Mouse (Mus musculus) ZHBTc4 (cell line): ENCODE data around the gene Ciz1.

ENCODE experiments used
- DNase-seq: peaks from one replicate; pipeline ENCODE4 v3.0.0-alpha.2; 2011; ENCODE audit warnings: low read depth, low spot score

Gene Ciz1

DNA sequence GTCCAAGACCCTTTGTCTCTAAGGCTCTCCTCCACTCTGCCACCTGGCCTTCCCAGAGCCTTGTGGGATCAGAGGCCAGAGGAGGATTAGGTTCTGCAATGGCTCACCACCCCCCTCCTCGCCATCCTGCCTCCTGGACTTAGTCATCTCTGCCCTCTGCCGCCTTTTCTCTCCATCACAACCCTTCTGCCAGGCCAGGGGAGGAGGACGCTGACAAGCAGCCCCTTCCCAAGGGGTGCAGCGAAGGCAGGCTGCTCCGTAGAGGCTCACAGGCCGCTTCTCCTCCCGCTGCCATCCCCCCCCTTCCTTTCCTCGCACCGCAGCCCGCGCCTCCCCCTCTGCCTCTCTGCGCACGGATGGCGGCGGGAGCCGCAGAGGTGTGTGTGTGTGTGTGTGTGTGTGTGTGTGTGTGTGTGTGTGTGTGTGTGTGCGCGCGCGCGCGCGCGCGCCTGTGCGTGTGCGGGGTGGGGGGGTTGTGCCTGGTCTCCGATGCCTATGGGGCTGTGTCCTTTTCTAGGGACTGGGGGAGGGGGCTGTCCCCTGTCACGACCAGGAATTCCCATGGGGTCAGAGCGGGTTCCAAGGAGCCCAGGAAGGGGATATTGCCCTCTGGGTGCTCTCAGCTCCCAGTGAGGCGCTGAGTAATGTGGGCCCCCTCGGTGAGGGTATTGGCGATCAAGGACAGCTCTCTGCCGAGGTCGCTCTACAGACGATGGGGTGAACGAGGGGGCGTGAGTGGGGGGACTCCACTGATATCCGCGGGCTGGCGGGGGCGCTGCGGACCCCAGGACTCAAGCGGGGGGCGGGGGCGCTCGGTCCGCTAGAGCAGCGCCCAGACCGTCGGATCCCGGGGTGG, at the start of gene Ciz1:
TSS of gene Ciz1 (plus strand) at position 177 of the 856 bp plus-strand sequence.
- peak; percentile 32 for DNase-seq

- peak; percentile 28 for DNase-seq
Measured at GRCm38 (mm10) chr2:32302952-32303351, 49.2 kb upstream of the Ciz1 start.

- DNase-seq, result peak; percentile 78
Measured at GRCm38 (mm10) chr2:32304145-32304832, 47.8 kb upstream of the Ciz1 start.

- no peak for DNase-seq
Measured at GRCm38 (mm10) chr2:32305668-32306067, 46.5 kb upstream of the Ciz1 start.

DNA sequence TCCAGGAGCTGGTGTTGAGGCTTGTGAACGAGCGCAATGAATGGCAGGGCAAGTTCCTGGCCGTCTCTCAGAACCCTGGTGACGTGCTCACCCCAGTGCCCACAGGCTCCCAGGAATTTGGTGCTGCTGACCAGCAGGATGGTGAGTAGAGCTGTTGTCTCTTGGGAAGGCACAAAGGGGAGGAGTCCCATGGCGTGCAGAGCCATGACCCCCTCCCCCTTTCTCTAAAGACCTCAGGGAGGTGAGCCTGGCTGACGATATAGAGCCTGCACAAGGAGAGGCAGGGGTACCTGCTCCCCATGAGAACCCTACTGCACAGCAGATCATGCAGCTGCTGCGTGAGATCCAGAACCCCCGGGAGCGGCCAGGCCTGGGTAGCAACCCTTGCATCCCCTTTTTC, 46.0 kb upstream of the Ciz1 start:
- DNase-seq, result no peak

DNA sequence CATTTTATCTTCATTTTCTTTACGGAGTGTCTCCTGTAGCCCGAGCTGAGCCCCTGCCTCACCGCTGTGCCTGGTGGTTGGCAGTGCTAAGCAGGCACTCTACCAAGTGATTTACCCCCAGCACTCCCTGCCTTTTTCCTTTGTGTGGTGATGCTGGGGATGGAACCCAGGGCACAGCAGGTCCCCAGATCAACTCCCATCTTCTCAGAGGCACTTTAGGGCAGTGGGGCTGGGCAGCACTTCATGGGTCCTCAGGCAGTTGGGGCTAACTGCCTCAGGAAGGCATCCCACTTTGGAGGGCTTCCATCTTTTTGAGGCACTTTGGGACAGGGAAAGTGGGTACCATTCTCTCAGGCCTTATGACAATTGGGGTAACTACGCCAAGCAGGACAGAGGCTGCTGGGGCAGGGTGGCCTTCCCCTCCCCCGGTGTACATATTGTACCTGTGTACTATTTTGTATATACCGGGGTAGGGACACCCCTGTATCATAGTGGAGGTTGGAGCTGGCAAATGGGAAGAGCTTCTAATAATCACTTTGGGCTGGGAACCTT, 44.8 kb upstream of the Ciz1 start:
- DNase-seq, result no peak

- peak; percentile 79 for DNase-seq
Measured at GRCm38 (mm10) chr2:32307941-32308760, 44.0 kb upstream of the Ciz1 start.

GRCm38 (mm10) chr2:32308870-32309568, 43.1 kb upstream of the Ciz1 start:
- no peak for DNase-seq

DNA sequence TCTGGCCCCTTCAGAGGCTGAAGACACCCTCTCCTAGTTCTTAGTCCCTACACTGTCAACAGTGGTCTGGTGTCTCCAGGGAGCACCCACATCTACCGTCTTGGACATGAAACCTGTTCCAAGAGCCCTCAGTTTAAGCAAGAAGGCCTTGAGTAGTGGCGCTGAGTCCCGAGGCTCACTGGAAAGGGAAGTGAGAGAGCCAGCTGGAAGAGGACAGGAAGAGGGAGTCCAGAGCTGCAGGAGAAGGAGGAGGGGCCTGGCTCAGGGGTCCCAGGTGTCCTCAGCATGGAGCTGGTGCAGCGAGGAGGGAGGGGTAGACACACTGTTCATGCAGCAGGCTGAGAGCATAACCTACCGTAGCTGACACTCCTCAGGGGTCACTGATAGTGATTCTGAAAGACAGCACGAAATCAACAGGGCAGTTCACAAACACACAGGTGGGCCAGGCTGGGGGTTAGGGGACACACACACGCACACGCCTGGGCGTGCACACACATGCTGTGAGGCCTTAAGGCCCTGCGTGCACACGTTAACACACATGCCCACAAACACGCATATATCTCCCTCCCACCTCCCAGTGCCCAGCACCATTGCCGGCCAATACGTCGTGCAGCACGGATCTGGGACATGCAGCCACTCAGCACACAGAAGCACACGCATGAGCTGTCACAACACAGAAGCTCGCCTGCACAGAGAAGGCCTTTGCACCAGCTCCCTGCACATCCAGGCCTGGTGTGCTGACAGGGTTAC, 41.9 kb upstream of the Ciz1 start:
- DNase-seq, result no peak

DNA sequence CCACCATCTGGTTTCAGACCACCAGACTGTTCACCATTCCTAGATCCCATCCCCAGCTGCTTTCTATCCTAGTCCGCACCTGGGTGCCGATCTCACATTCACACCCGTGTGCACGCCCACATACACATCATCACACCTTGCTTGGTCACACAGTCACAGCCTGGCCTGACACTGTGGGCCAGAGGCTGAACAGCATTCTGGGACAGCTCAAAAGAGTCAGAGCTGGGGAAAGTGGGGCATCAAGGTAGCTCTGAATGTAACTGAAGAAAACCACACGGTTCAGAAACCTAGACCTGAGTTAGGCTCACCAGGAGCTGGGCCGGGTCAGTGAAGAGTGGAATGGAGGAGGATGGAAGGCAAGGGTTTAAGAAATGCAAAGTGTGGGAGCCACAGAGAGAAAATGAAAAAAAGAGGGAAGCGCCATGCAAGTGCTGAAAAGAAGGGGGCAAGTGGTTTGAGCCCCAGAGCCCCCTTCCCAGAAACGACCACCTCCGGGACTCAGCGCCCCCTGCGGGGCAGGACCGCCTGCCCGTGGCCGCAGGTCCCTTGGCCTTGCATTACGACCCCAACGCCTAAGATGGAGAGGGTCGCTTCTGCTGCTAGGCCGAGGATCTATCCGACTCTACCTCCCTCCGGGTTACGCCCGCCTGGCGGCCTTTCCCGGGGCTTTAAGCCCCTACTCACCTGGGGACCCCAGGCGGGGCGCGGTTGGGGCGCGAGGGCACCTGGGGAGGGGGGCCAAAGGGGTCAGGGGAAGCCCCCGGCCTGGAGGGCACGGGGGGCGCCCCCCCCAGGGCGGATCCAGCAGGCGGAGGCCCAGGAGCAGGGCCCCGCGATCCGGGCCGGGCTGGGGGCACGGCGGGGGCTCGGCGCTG, 40.4 kb upstream of the Ciz1 start:
- DNase-seq, result no peak

DNA sequence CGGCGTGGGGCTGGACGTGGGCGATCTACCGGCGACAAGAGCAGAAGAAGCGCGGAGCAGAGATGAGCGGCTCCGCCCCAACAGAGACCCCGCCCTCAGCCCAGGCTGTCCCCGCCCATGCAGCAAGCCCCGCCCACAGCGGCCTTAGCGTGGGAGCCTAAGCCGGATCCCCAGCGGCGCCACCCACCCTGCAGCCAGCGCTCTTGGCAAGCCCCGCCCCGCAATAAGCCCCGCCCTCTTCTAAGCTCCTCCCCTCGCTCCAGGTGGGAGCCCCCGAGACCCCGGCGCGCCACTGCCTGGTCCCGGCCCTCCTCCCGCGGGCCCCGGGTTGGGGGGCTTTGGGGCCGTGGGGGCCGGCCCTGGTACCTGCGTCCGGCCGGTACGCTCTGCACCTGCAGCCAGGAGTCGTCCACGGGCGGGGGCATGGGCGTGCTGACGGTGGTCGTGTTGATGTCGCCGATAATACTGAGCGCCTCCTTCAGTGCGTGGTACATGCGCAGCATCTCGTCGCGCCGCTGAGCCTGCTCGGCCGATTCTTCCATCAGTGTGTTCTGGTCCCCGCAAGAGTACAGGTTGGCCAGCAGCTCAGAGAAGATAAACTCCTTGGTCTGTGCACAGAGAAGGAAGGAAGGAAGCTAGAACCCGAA, 39.7 kb upstream of the Ciz1 start:
- DNase-seq, result peak; percentile 96

DNA sequence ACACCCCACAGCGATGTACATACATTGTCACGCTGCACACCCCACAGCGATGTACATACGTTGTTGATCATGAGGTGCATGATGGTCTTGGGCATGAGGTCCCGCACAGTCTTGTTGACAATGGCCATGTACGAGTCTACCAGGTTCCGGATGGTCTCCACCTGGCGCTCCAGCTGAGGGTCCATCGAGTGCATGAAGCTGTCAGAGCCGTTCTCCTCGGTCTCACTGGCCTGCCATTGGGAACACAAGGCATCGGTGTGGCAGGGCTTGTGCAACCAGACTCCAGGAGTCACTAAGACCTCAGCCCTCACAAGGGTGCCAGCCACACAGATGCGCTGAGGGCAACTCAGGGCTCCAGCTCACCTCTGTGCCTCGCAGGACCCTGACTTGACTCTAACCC, 37.3 kb upstream of the Ciz1 start:
- DNase-seq, result no peak

GRCm38 (mm10) chr2:32315751-32316150, 36.4 kb upstream of the Ciz1 start:
- DNase-seq, result no peak

- DNase-seq, result no peak
Measured at GRCm38 (mm10) chr2:32316887-32317656, 35.1 kb upstream of the Ciz1 start.

DNA sequence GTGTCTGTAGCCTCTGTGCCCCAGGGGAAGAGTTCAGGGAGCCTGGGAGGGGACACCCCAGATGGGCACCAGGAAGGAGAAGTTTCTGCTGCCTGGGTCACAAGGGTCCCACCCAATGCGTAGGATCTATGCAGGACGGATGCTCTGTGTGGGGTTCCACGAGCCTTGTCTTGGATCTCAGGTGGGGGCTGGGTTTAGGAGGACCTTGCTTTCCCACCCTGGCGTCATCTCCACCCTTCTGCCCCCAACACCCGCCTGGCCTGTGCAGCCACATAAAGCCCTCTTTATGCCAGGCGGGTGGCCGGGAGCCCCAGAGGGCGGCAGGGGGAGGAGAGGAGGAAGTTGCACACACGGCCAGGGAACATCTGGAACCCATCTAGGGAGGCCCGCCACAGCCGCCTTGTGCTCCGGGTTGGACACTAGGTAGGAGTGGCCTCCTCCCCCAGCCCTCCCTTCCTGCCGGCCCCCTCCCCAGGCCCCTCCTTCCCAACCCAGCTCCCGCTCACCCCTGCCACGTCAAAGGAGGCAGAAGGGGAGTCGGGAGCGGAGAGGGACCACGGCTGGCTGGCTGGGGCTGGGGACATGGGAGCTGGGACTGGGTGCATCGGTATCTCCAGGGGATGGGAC, 34.2 kb upstream of the Ciz1 start:
- peak; percentile 58 for DNase-seq

DNA sequence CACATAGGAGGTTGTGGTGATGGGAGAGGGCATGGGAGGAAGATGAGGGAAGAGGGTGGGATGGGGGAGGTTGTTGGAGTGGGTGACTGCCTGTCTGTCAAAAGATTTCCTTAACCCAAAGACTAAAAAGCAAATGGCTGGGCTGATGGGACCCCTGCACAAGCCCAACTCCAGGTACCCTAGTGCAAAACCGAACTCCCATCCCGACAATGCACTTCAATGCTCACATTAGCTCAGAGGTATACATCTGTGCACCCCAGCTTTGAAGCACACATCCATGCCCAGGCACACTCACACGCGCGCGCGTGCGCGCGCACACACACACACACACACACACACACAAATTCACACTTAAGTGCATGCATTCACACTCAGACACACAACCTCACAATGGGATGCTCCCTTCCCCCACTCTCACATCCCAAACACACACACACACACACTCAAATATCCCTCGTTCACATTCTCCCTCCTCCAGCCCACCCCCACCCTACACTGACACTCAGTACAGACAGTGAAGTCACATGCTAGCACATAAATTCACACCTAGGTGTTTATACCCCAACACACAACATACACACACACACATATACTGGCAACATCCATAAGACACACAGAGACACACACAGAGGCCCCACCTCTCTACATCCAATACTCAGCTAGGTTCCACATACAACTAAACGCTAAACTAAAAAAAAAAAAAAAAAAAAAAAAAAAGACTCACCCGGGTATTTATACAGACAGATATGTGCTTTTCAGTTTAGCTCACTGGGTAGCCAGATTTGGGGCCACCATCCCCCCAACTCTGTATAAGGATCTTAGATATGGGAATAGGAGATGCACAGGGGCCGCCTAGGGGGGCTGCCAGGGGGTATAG, 33.2 kb upstream of the Ciz1 start:
- DNase-seq, result no peak
